Mouse (Mus musculus) liver, embryonic 11.5 days (tissue): Measurements from ENCODE around the gene Scn4a. TPM values are rescaled to one million over a fixed set of nuclear protein-coding genes. Genes with fewer than 3 reads are reported as not detected.

Source experiments
- ATAC-seq: fragments of 200-750 bp; cut with Nextera tagmentation; replicated peaks from 2 replicates; pipeline ENCODE4 v1.8.0; 2017; ENCODE audit warnings: moderate number of reproducible peaks, mild to moderate bottlenecking, moderate TSS enrichment, moderate library complexity; ENCODE audit not compliant: low FRiP score
- DNase-seq: peaks from one replicate; pipeline ENCODE4 v3.0.0-alpha.2; 2017; ENCODE audit warnings: low spot score
- H3K27ac ChIP-seq: fragments of 300-500 bp; sonication (generic); 2 replicates; pipeline ENCODE4 v1.5.1; 2014; ENCODE audit warnings: mild to moderate bottlenecking, low read depth, low read length, control low read depth
- H3K27me3 ChIP-seq: fragments of 300-500 bp; sonication (generic); replicated peaks from 2 replicates; pipeline ENCODE4 v1.6.1; 2014; ENCODE audit warnings: low read length, mixed read lengths; ENCODE audit not compliant: control insufficient read depth, insufficient read depth
- H3K36me3 ChIP-seq: fragments of 300-500 bp; sonication (generic); 2 replicates; pipeline ENCODE4 v1.6.1; 2014; ENCODE audit warnings: mild to moderate bottlenecking, low read length, moderate library complexity, mixed read lengths; ENCODE audit not compliant: control insufficient read depth, insufficient read depth
- H3K4me1 ChIP-seq: fragments of 300-500 bp; sonication (generic); replicated peaks from 2 replicates; pipeline ENCODE4 v1.6.1; 2014; ENCODE audit warnings: low read length, mixed read lengths; ENCODE audit not compliant: control insufficient read depth, insufficient read depth
- H3K4me2 ChIP-seq: fragments of 300-500 bp; sonication (generic); 2 replicates; pipeline ENCODE4 v1.6.1; 2014; ENCODE audit warnings: mild to moderate bottlenecking, control low read depth, moderate library complexity
- H3K4me3 ChIP-seq: fragments of 300-500 bp; sonication (generic); 2 replicates; pipeline ENCODE4 v1.5.1; 2014; ENCODE audit warnings: low read depth, low read length, control low read depth
- H3K9ac ChIP-seq: fragments of 300-500 bp; sonication (generic); 2 replicates; pipeline ENCODE4 v1.6.1; 2014; ENCODE audit warnings: low read depth, low read length, control low read depth
- H3K9me3 ChIP-seq: fragments of 300-500 bp; sonication (generic); 2 replicates; pipeline ENCODE4 v1.6.1; 2016; ENCODE audit warnings: low read length, inconsistent platforms, mixed read lengths; ENCODE audit not compliant: control insufficient read depth
- WGBS: fragments of 180-500 bp; shearing (Covaris S2); extraction: QIAGEN DNeasy Blood & Tissue Kit; methylation state at CpG from one replicate; pipeline ENCODE4 v1.1.7; 2014; 5-methylcytosine and 5-hydroxymethylcytosine counted together
- polyA plus RNA-seq: library from polyadenylated mRNA; unstranded; fragments of >200 nt; fragmentation: Nextera tagmentation; extraction: Ambion mirVana; gene quantifications from 2 replicates; pipeline ENCODE4 v1.2.1, GENCODE M21; 2014

Scn4a gene
- polyA plus RNA-seq, 1 experiment from 2014 or later = not detected

DNA sequence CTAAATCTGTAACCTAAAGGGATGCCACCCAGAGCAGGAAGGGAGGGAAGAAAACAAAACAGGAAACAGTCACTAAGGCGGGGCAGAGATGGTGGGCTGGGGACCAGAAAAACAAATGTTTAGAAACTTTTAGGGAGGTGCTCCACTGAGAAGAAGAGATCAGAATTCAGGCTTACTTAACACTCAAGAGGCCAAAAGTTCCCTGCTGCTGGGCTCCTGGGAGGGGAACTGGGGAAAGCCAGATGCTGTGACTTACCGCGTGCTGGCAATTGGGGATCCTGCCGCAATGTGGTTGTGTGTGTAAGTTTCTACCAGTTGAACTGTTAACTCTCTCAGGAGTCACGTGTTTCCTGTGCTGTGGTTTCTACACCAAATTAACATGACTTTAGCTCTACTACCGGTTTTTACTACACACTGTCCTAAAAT, 34.7 kb upstream of the Scn4a start, which contains the start of gene Icam2:
Icam2 (minus strand) TSS at position 285 of the 426 bp plus-strand sequence.
- WGBS = 37% methylated on average over 6 of the region's 6 CpGs
- ATAC-seq (no peak), DNase-seq (no peak)
- peak within 1 kb of the TSS; percentile 25 for H3K4me3 ChIP-seq
- H3K9ac ChIP-seq = no peak within 1 kb of the TSS
- H3K27me3 ChIP-seq = no peaks in the 10 kb centered on the region
- peak within 1 kb of the TSS; percentile 57 for H3K27ac ChIP-seq
- no peaks in the 10 kb centered on the region for H3K36me3 ChIP-seq
- H3K4me2 ChIP-seq = peak within 1 kb of the TSS; percentile 55
- H3K4me1 ChIP-seq = peaks cover 45% of the 10 kb centered on the region
- H3K9me3 ChIP-seq = no peaks in the 10 kb centered on the region

DNA sequence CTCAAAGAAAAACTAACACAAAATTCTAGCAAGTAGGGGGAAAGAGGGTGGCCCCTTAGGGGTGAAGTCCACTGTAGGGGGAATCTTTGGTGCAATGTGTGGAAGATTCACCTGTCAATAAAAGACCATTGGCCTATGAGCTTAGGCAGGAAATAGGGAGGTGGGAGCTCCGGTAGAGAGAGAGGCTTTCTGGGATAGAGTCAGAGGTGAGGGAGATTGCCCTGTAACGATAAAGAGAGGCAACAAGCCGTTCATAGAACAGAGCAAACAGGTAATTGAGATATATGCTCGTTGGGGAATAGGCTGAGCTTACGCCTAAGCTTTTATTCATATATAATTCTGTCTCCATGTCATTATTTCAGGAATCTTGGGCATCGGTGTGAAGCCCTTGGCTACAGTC, 33.9 kb upstream of the Scn4a start:
- Histone ChIP-seq H3K4me2 (peak overlapping the region; percentile 55), H3K9me3 (no peaks in the 10 kb centered on the region), H3K9ac (no peak overlapping the region), H3K27me3 (no peaks in the 10 kb centered on the region), H3K4me1 (peaks cover 47% of the 10 kb centered on the region), H3K4me3 (peak overlapping the region; percentile 25), H3K27ac (no peak overlapping the region), H3K36me3 (no peaks in the 10 kb centered on the region)
- 59% methylated on average over 6 of the region's 6 CpGs for WGBS
- no peak for ATAC-seq
- no peak for DNase-seq

DNA sequence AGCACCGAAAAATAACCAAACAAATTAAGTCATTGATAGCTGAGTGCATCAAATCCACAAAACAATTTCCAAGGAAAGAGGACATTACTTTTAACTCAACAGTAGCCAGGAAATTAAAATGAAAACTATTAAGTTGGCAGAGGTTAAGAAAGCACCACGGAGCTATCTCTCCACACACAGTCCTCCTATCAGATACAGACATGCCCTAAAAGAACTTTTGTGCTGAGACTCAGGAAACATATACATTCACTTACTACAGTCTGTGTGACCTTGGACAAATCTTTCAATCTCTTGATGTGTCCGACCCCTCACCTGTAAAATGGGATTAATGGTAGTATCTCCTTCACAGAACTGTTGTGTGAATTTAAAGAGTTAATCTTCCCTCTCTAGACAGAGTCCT, 33.3 kb upstream of the Scn4a start:
- Histone ChIP-seq H3K36me3 (no peaks in the 10 kb centered on the region), H3K4me3 (no peak overlapping the region), H3K9ac (no peak overlapping the region), H3K27ac (no peak overlapping the region), H3K4me2 (peak overlapping the region; percentile 55), H3K9me3 (no peaks in the 10 kb centered on the region), H3K27me3 (no peaks in the 10 kb centered on the region), H3K4me1 (peaks cover 46% of the 10 kb centered on the region)
- 69% methylated on average over 3 of the region's 3 CpGs for WGBS
- no peak for ATAC-seq
- no peak for DNase-seq

DNA sequence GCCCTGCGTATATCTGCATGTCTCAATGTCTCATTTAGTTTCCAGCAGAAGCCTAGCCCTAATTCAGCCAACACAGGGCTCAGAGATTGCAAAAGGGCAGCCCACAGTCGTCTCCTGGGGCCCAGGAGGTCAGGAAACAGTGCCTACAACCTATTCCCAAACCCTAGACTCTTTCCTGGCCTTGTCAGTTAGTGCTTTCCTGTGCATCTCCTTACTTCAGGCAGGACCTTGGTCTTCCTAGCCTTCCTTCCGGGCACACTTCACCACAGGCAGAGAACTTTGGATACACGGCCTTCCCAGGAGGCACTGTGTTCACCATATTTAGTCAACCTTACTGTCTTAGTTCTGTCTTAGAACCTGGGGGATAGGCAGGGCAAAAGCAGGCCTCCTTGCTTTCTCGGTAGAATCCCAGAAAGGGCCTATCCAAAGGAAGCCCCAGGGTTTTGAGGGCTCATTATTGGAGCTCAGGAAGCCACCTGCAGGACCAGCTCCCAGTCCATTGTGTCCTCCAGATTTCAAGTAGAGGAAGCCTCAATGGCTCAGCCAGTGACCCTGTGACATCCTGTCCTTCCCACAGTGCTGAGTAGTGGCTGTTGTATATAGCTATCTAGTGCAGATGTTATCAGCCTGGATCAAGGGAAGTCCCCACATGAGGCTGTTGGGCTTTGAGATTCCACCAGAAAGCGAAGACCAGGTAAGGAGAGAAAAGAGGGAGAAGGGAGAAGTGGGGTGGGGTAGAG, 30.1 kb upstream of the Scn4a start:
- no peak for ATAC-seq
- H3K27ac ChIP-seq = peak overlapping the region; percentile 77
- no peaks in the 10 kb centered on the region for H3K9me3 ChIP-seq
- no peaks in the 10 kb centered on the region for H3K36me3 ChIP-seq
- peak overlapping the region; percentile 8 for H3K4me2 ChIP-seq
- no peak overlapping the region for H3K9ac ChIP-seq
- H3K4me1 ChIP-seq = peaks cover 44% of the 10 kb centered on the region
- WGBS = 43% methylated on average over 6 of the region's 6 CpGs
- H3K27me3 ChIP-seq = no peaks in the 10 kb centered on the region
- no peak for DNase-seq
- no peak overlapping the region for H3K4me3 ChIP-seq

DNA sequence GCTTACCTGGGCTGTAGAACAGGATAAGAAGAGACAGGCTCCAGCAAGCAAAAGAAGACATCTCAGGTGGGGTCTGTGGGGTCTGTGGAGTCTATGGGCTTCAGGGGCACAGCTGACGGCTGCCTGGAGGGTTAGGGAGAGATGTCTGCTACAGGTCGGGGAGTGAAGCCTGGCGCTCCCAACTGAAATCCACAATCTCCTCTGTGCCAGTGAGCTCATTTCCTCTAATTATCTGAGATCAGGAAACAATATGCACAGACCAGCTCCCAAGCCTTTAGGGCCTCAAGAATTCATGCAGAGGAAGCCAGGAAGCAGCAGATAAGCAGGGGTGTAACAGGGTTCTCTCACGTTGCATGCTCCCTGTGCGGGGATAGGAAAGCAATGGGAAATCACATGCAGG, 29.3 kb upstream of the Scn4a start:
- no peaks in the 10 kb centered on the region for H3K36me3 ChIP-seq
- peak overlapping the region; percentile 17; the same call in 1 of the 2 replicates for H3K9ac ChIP-seq
- H3K4me2 ChIP-seq = peak overlapping the region; percentile 54
- H3K27me3 ChIP-seq = no peaks in the 10 kb centered on the region
- H3K27ac ChIP-seq = peak overlapping the region; percentile 77
- DNase-seq (no peak), ATAC-seq (peak; percentile 70)
- WGBS = 35% methylated on average over 5 of the region's 5 CpGs
- H3K4me3 ChIP-seq = peak overlapping the region; percentile 34
- H3K9me3 ChIP-seq = no peaks in the 10 kb centered on the region
- peaks cover 39% of the 10 kb centered on the region for H3K4me1 ChIP-seq

DNA sequence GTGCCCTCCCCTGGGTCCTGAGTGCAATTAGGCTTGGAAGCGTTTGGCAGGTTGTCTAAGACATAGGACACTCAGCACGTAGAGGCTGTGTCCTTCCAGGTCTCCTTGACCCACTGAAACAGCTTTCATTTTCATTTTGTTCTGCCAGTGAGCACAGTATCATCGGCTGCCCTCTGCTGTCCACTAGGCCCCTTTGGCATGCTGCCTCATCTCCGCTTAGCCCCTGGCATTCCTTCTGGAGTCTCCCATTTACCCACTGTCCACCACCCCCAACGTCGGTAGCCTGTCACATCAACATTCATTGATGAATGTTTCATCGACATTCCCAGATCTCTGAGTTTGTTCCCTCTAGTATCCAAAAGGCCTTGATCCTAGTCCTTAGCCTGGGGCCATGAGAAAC, 28.8 kb upstream of the Scn4a start:
- peaks cover 36% of the 10 kb centered on the region for H3K4me1 ChIP-seq
- H3K4me2 ChIP-seq = peak overlapping the region; percentile 54
- no peaks in the 10 kb centered on the region for H3K27me3 ChIP-seq
- WGBS = 70% methylated on average over 7 of the region's 7 CpGs
- peak overlapping the region; percentile 77 for H3K27ac ChIP-seq
- ATAC-seq (no peak), DNase-seq (no peak)
- peak overlapping the region; percentile 17 for H3K9ac ChIP-seq
- no peaks in the 10 kb centered on the region for H3K9me3 ChIP-seq
- no peaks in the 10 kb centered on the region for H3K36me3 ChIP-seq
- H3K4me3 ChIP-seq = peak overlapping the region; percentile 34

DNA sequence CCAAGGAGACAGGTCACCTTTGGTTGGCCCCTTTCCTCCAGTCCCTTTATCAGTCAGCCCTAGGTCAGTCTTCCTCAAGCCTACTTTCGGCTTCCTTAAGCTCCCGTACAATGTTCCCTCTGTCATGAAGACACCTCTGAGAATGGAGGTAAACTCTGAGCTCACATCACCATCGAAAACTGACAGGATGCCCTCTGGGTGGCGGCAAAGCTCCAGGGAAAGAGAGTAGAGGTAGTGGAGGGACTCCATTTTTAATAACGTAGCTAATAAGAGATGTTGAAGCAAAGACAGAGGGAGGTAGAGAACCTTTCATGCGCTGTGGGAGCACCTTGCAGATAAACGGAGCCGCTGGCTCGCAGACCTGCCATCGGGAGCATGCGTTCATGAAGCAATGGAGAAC, 27.9 kb upstream of the Scn4a start:
- ATAC-seq (no peak), DNase-seq (no peak)
- no peaks in the 10 kb centered on the region for H3K27me3 ChIP-seq
- peaks cover 28% of the 10 kb centered on the region for H3K4me1 ChIP-seq
- H3K4me2 ChIP-seq = peak overlapping the region; percentile 54
- H3K27ac ChIP-seq = no peak overlapping the region
- H3K36me3 ChIP-seq = no peaks in the 10 kb centered on the region
- peak overlapping the region; percentile 34 for H3K4me3 ChIP-seq
- peak overlapping the region; percentile 17; the same call in 1 of the 2 replicates for H3K9ac ChIP-seq
- 70% methylated on average over 11 of the region's 11 CpGs for WGBS
- H3K9me3 ChIP-seq = no peaks in the 10 kb centered on the region

DNA sequence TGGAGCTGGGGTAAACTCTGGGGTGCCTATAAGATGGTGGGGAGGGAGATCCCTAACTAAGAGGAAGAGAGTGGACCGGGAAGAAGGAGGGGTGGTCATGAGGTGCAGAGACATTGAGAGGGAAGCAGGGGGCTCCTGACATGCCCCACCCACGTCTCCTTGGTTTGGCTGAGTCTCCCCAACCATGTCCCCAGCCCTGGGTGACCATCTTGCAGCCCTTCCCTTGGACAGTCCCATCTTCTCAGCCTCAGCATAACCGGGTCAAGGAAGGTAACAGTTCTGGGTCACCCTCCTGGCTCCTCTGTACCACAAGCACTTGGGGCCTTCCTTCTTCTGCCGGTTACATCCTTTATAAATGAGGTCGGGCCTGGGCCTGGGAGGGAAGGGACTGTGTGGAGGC, 21.9 kb upstream of the Scn4a start:
- H3K27ac ChIP-seq = no peak overlapping the region
- no peak overlapping the region for H3K9ac ChIP-seq

DNA sequence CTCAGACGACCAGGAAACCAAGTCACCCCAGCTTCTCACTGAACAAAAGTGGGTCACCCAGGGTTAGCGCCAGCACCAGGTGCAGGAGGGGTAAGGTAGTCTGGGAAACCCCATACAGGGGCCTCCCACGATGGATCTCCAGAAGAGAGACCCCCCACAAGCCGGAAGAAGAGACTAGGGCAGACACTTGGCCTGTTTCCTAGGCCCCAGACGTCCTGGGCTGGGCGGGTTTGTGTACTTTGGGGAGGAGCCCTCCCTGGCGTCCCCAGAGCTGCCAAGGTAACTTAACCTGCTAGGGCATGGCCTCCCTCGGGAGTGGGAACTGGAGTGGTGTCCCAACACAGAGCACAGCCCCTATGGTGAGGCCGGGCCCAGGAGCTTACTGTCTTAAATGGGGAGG, 21.5 kb upstream of the Scn4a start:
- Histone ChIP-seq H3K4me2 (no peak overlapping the region), H3K9ac (no peak overlapping the region), H3K4me3 (no peak overlapping the region), H3K4me1 (0 out of 2 replicates have a peak, but pooled peaks cover 3% of the 10 kb centered on the region), H3K36me3 (no peaks in the 10 kb centered on the region), H3K27ac (no peak overlapping the region), H3K9me3 (no peaks in the 10 kb centered on the region), H3K27me3 (no peaks in the 10 kb centered on the region)
- 49% methylated on average over 9 of the region's 9 CpGs for WGBS
- ATAC-seq (no peak), DNase-seq (no peak)

More for the DNA sequence above, 21.9 kb upstream of the Scn4a start:
- no peak overlapping the region for H3K4me3 ChIP-seq
- no peak for ATAC-seq
- no peak for DNase-seq
- no peaks in the 10 kb centered on the region for H3K27me3 ChIP-seq
- H3K36me3 ChIP-seq = no peaks in the 10 kb centered on the region
- H3K4me2 ChIP-seq = no peak overlapping the region
- 0 out of 2 replicates have a peak, but pooled peaks cover 3% of the 10 kb centered on the region for H3K4me1 ChIP-seq
- WGBS = 65% methylated on average over 5 of the region's 5 CpGs
- H3K9me3 ChIP-seq = no peaks in the 10 kb centered on the region
